Mouse (Mus musculus) hindbrain, postnatal 0 days (tissue): ENCODE results near the gene Snrnp35. TPM values are rescaled to one million over a fixed set of nuclear protein-coding genes. Genes with fewer than 3 reads are reported as not detected.

Experiments used
- ATAC-seq: fragments of 200-750 bp; cut with Nextera tagmentation; 2 replicates; pipeline ENCODE4 v1.8.0; 2017; ENCODE audit warnings: mild to moderate bottlenecking, moderate TSS enrichment, moderate library complexity
- DNase-seq: peaks from one replicate; pipeline ENCODE4 v3.0.0-alpha.2; 2015; ENCODE audit warnings: low spot score
- H3K27ac ChIP-seq: fragments of 300-500 bp; sonication (generic); 2 replicates; pipeline ENCODE4 v1.5.1; 2014; ENCODE audit warnings: mild to moderate bottlenecking
- H3K27me3 ChIP-seq: fragments of 300-500 bp; sonication (generic); 2 replicates; pipeline ENCODE4 v1.6.1; 2014; ENCODE audit warnings: low read length, mixed read lengths; ENCODE audit not compliant: insufficient read depth
- H3K36me3 ChIP-seq: fragments of 300-500 bp; sonication (generic); 2 replicates; pipeline ENCODE4 v1.6.1; 2014; ENCODE audit warnings: low read length, mixed read lengths; ENCODE audit not compliant: insufficient read depth
- H3K4me1 ChIP-seq: fragments of 300-500 bp; sonication (generic); 2 replicates; pipeline ENCODE4 v1.6.1; 2014; ENCODE audit warnings: antibody characterized with exemption, low read length, mixed read lengths; ENCODE audit not compliant: insufficient read depth
- H3K4me2 ChIP-seq: fragments of 300-500 bp; sonication (generic); 2 replicates; pipeline ENCODE4 v1.6.1; 2014; ENCODE audit warnings: low read depth, mild to moderate bottlenecking, low read length, moderate library complexity, mixed read lengths
- H3K4me3 ChIP-seq: fragments of 300-500 bp; sonication (generic); 2 replicates; pipeline ENCODE4 v1.5.1; 2014; ENCODE audit warnings: low read length
- H3K9ac ChIP-seq: fragments of 300-500 bp; sonication (generic); replicated peaks from 2 replicates; pipeline ENCODE4 v1.6.1; 2014; ENCODE audit warnings: mild to moderate bottlenecking, low read length, moderate library complexity, mixed read lengths
- H3K9me3 ChIP-seq: fragments of 300-500 bp; sonication (generic); 2 replicates; pipeline ENCODE4 v1.6.1; 2016; ENCODE audit warnings: low read length, mixed read lengths
- CTCF ChIP-seq: IDR thresholded peaks from 2 replicates; pipeline ENCODE4 v1.5.1; 2016; ENCODE audit warnings: antibody characterized with exemption, control low read depth, low read depth
- WGBS: fragments of 180-500 bp; shearing (Covaris S2); extraction: QIAGEN DNeasy Blood & Tissue Kit; methylation state at CpG from one replicate; pipeline ENCODE4 v1.1.7; 2014; 5-methylcytosine and 5-hydroxymethylcytosine counted together
- polyA plus RNA-seq: library from polyadenylated mRNA; unstranded; fragments of >200 nt; fragmentation: Nextera tagmentation; extraction: Ambion mirVana; gene quantifications from 2 replicates; pipeline ENCODE4 v1.2.1, GENCODE M21; 2015
- total RNA-seq: library from RNA; depleted of rRNA; stranded (reverse); fragments of >200 nt; gene quantifications from 2 replicates; pipeline ENCODE4 v1.2.3, GENCODE M21; 2014

The Snrnp35 gene
- total and polyA plus RNA-seq, 2 experiments from 2014 or later, result 4.0 to 13.9 TPM

DNA sequence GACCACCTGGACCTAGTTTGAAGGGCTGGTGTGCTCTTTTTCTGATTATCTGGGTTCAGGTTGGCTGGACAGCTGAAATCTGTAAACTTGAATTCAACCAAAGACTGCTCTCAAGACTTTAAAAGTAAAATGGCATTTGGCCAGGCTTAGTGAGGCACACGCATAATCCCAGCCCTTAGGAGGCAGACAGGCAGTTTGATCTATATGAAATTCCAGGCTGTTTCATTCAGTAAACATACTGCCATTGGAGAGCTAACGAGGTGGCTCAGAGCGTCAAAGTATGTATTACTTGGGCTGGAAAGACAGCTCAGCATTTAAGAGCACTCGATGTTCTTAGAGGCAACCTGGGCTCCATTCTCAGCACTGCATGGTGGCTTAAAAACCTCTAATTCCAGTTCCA is 8.8 kb downstream of the Snrnp35 start:
- Histone ChIP-seq H3K4me1 (no peaks in the 10 kb centered on the region), H3K4me2 (no peak overlapping the region), H3K27ac (no peak overlapping the region), H3K9me3 (no peaks in the 10 kb centered on the region), H3K27me3 (no peaks in the 10 kb centered on the region), H3K9ac (no peak overlapping the region), H3K4me3 (no peak overlapping the region), H3K36me3 (peaks cover 4% of the 10 kb centered on the region; the same call in 1 of the 2 replicates)
- no peak for TF ChIP-seq CTCF
- WGBS, result 78% methylated on average over 4 of the region's 4 CpGs
- ATAC-seq (no peak), DNase-seq (no peak)

GRCm38 (mm10) chr5:124492618-124493017 is 9.7 kb downstream of the Snrnp35 start:
- Histone ChIP-seq H3K9me3 (no peaks in the 10 kb centered on the region), H3K27ac (no peak overlapping the region), H3K4me2 (no peak overlapping the region), H3K4me3 (no peak overlapping the region), H3K4me1 (no peaks in the 10 kb centered on the region), H3K9ac (no peak overlapping the region), H3K36me3 (peaks cover 4% of the 10 kb centered on the region; the same call in 1 of the 2 replicates), H3K27me3 (no peaks in the 10 kb centered on the region)
- ATAC-seq (no peak), DNase-seq (no peak)
- WGBS, result 88% methylated on average over 4 of the region's 4 CpGs
- no peak for TF ChIP-seq CTCF

GRCm38 (mm10) chr5:124493455-124493854 is 10.5 kb downstream of the Snrnp35 start:
- Histone ChIP-seq H3K9me3 (no peaks in the 10 kb centered on the region), H3K9ac (no peak overlapping the region), H3K4me3 (no peak overlapping the region), H3K36me3 (peaks cover 4% of the 10 kb centered on the region; the same call in 1 of the 2 replicates), H3K4me1 (no peaks in the 10 kb centered on the region), H3K4me2 (no peak overlapping the region), H3K27me3 (no peaks in the 10 kb centered on the region), H3K27ac (no peak overlapping the region)
- DNase-seq (no peak), ATAC-seq (no peak)
- TF ChIP-seq CTCF, result no peak
- 89% methylated on average over 11 of the region's 11 CpGs for WGBS

DNA sequence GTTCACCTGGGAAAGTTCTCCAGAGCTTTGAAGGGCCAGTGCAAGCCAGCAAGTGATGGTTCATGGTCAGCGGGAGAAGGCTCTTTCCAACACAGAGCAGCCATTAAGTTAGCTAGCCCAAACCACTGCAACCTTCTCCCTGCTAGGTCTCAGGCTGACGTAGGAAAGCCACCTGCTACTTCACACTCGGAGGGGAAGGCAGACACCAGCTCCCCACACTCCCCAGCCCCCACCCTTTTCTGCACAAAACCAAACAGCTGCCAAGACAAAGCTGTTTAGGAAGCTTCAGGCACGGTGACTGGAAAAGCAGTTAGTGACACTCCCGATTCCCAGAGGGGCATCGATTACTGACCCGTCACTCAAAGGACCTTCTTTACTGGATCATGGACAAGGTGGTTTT is 12.6 kb downstream of the Snrnp35 start:
- ATAC-seq, result no peak
- WGBS, result 41% methylated on average over 7 of the region's 7 CpGs

DNA sequence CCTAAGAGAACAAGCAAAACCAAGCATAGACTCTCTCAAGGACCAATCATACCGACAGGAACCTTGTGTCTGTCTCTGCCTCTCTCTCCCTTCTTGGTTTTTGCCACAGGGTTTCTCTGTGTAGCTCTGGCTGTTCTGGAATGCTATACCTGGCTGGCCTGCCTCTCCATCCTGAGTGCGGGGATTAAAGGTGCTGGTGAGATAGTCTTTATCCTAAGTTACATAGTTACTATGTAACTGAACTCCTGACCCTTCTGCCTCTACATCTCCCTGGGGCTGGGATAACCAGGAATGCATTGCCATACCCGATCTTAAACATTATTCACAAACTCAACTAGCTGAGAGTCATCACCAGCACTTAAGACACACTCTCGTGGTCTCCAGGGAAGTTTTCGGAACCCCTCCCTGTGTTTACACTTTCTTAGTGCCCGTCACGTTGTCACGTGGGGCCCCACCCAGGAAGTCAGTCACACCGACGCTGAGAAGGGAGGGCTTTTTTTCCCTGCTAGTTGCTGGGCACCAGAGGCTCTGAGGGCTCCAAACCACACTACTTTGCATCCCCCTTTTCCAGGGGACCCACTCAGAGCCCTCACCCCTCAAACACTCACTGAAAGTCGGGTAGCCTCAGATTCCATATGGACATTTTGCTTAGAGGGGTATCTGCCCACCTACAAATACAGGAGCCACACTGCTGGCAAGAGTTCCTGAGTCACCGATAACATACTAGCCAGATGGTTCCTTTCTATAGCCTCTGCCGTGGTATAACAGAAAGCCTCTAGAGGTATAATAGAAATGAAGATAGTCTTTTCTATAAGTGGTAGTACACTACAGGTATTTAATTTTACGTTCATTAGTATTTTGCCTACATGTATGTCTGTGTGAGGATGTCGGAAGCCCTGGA is 13.9 kb downstream of the Snrnp35 start:
- no peak for TF ChIP-seq CTCF
- Histone ChIP-seq H3K4me3 (no peak overlapping the region), H3K36me3 (peaks cover 4% of the 10 kb centered on the region; the same call in 1 of the 2 replicates), H3K27me3 (no peaks in the 10 kb centered on the region), H3K4me2 (no peak overlapping the region), H3K9me3 (no peaks in the 10 kb centered on the region), H3K4me1 (no peaks in the 10 kb centered on the region), H3K9ac (no peak overlapping the region), H3K27ac (no peak overlapping the region)
- DNase-seq, result no peak
- 72% methylated on average over 15 of the region's 15 CpGs for WGBS
- ATAC-seq, result no peak

More for the DNA sequence above, 12.6 kb downstream of the Snrnp35 start:
- no peaks in the 10 kb centered on the region for H3K9me3 ChIP-seq
- DNase-seq, result peak; percentile 23
- peaks cover 4% of the 10 kb centered on the region; the same call in 1 of the 2 replicates for H3K36me3 ChIP-seq
- no peak overlapping the region for H3K4me3 ChIP-seq
- no peaks in the 10 kb centered on the region for H3K27me3 ChIP-seq
- no peaks in the 10 kb centered on the region for H3K4me1 ChIP-seq
- H3K4me2 ChIP-seq, result no peak overlapping the region
- no peak overlapping the region for H3K27ac ChIP-seq
- H3K9ac ChIP-seq, result no peak overlapping the region
- no peak for TF ChIP-seq CTCF

GRCm38 (mm10) chr5:124498221-124498876 is 15.4 kb downstream of the Snrnp35 start:
- H3K4me2 ChIP-seq, result no peak overlapping the region
- H3K4me1 ChIP-seq, result no peaks in the 10 kb centered on the region
- no peak for DNase-seq
- no peak overlapping the region for H3K4me3 ChIP-seq
- H3K27me3 ChIP-seq, result no peaks in the 10 kb centered on the region
- no peak for ATAC-seq
- WGBS, result 70% methylated on average over 9 of the region's 9 CpGs
- H3K27ac ChIP-seq, result no peak overlapping the region
- TF ChIP-seq CTCF, result no peak
- no peak overlapping the region for H3K9ac ChIP-seq
- peaks cover 7% of the 10 kb centered on the region; the same call in 1 of the 2 replicates for H3K36me3 ChIP-seq
- no peaks in the 10 kb centered on the region for H3K9me3 ChIP-seq
